11 mouse cellular contexts compared by ENCODE assay signal in the genomic region with DNA sequence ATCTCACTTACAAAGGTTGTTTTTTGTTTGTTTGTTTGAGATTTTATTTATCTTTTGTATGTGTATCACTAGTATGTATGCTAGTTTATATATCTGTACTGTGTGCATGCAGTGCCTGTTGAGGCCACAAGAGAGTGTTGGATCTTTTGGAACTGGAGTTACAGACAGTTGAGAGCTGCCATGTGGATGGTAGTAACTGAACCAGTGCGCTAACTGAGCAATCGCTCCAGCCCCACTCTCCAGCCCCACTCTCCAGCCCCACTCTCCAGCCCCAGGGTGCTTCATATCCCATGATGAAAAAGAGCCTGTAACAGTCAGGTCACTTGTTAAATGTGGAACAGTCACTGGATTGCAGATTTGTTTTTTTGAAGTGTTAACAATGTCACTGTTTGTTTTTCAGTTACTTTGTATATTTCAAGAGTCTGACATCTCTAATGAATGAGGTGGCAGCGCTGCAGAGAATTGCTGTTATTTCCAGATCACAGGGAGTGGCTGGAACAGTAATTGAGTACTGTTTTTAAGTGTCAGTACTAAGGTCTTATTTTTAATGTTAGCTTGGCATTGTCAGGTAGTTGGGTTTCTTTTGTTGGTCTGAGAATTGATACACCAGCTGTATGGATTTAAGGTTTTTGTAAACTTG. TPM values are rescaled to one million over a fixed set of nuclear protein-coding genes. Genes with fewer than 3 reads are reported as not detected.
DNase-seq lines count a peak whose midpoint lies in the region; ATAC-seq lines count a peak whose summit lies in the region.
"Had no signal": no experiment of that assay in that cellular context is flagged by ENCODE, and none has a peak within 500 bp of the region (broad histone marks: within the 10 kb centered on the region; RNA-seq: fewer than 3 reads in every experiment).

No protein-coding gene starts in this region.

- no peaks in the 10 kb centered on the region for H3K9me3 ChIP-seq in forebrain, embryonic 15.5 days
- H3K9me3 ChIP-seq in forebrain, embryonic 11.5 days (ENCODE audit: control insufficient read depth, low read length) = no peaks in the 10 kb centered on the region
- no peaks in the 10 kb centered on the region for H3K9me3 ChIP-seq in midbrain, embryonic 13.5 days
- no peaks in the 10 kb centered on the region for H3K9me3 ChIP-seq in midbrain, embryonic 15.5 days
- no peaks in the 10 kb centered on the region for H3K9me3 ChIP-seq in liver, embryonic 13.5 days (replicated peaks)
- H3K9me3 ChIP-seq in neural tube, embryonic 14.5 days (ENCODE audit: control insufficient read depth, low read length) = no peaks in the 10 kb centered on the region

- ATAC-seq in forebrain, embryonic 15.5 days (replicated peaks) = peak; percentile 15; the same call in 1 of the 2 replicates
- ATAC-seq in forebrain, embryonic 11.5 days (replicated peaks; ENCODE audit: low FRiP score) = no peak
- ATAC-seq in midbrain, embryonic 13.5 days = no peak
- ATAC-seq in midbrain, embryonic 15.5 days (replicated peaks) = no peak
- ATAC-seq in liver, embryonic 13.5 days (ENCODE audit: low read depth) = no peak
- ATAC-seq in neural tube, embryonic 14.5 days (ENCODE audit: low read depth) = no peak

- no peak overlapping the region for H3K4me3 ChIP-seq in forebrain, embryonic 15.5 days
- no peak overlapping the region for H3K4me3 ChIP-seq in forebrain, embryonic 11.5 days (ENCODE audit: low read depth, low read length)
- no peak overlapping the region for H3K4me3 ChIP-seq in midbrain, embryonic 13.5 days (replicated peaks)
- no peak overlapping the region for H3K4me3 ChIP-seq in midbrain, embryonic 15.5 days
- H3K4me3 ChIP-seq in liver, embryonic 13.5 days (replicated peaks) = no peak overlapping the region
- H3K4me3 ChIP-seq in neural tube, embryonic 14.5 days (ENCODE audit: low read depth, low read length) = no peak overlapping the region

- WGBS in forebrain, embryonic 15.5 days = 42% methylated on average over 3 of the region's 3 CpGs
- 89% methylated on average over 3 of the region's 3 CpGs for WGBS in forebrain, embryonic 11.5 days
- WGBS in midbrain, embryonic 13.5 days = 81% methylated on average over 3 of the region's 3 CpGs
- 63% methylated on average over 3 of the region's 3 CpGs for WGBS in midbrain, embryonic 15.5 days
- WGBS in liver, embryonic 13.5 days (ENCODE audit: insufficient replicate concordance) = 81% methylated on average over 3 of the region's 3 CpGs
- 63% methylated on average over 3 of the region's 3 CpGs for WGBS in neural tube, embryonic 14.5 days

- no peaks in the 10 kb centered on the region for H3K27me3 ChIP-seq in forebrain, embryonic 15.5 days
- no peaks in the 10 kb centered on the region for H3K27me3 ChIP-seq in forebrain, embryonic 11.5 days (ENCODE audit: control insufficient read depth, insufficient read depth, low read length)
- no peaks in the 10 kb centered on the region for H3K27me3 ChIP-seq in midbrain, embryonic 13.5 days
- H3K27me3 ChIP-seq in midbrain, embryonic 15.5 days (replicated peaks) = no peaks in the 10 kb centered on the region
- H3K27me3 ChIP-seq in liver, embryonic 13.5 days = no peaks in the 10 kb centered on the region
- H3K27me3 ChIP-seq in neural tube, embryonic 14.5 days (ENCODE audit: control insufficient read depth, insufficient read depth, low read length) = no peaks in the 10 kb centered on the region

- H3K9ac ChIP-seq in forebrain, embryonic 15.5 days (replicated peaks) = no peak overlapping the region
- H3K9ac ChIP-seq in forebrain, embryonic 11.5 days (ENCODE audit: low read length) = no peak overlapping the region
- no peak overlapping the region for H3K9ac ChIP-seq in midbrain, embryonic 13.5 days (replicated peaks)
- no peak overlapping the region for H3K9ac ChIP-seq in midbrain, embryonic 15.5 days
- no peak overlapping the region for H3K9ac ChIP-seq in liver, embryonic 13.5 days
- H3K9ac ChIP-seq in neural tube, embryonic 14.5 days (replicated peaks; ENCODE audit: low read depth, low read length) = no peak overlapping the region

- H3K27ac ChIP-seq in forebrain, embryonic 15.5 days (replicated peaks) = no peak overlapping the region
- H3K27ac ChIP-seq in forebrain, embryonic 11.5 days (ENCODE audit: low read depth, low read length) = no peak overlapping the region
- H3K27ac ChIP-seq in midbrain, embryonic 13.5 days = no peak overlapping the region
- H3K27ac ChIP-seq in midbrain, embryonic 15.5 days = no peak overlapping the region
- H3K27ac ChIP-seq in liver, embryonic 13.5 days = peak overlapping the region; percentile 9; the same call in 1 of the 2 replicates
- no peak overlapping the region for H3K27ac ChIP-seq in neural tube, embryonic 14.5 days (ENCODE audit: low read depth, low read length)
- H3K27ac ChIP-seq: macrophage had no signal

- no peak for DNase-seq in forebrain, embryonic 11.5 days (ENCODE audit: low spot score)
- no peak for DNase-seq in liver, embryonic 13.5 days
- no peak for DNase-seq in right cerebral cortex, adult 2 months (ENCODE audit: low spot score in 2 of 2)
- DNase-seq in urinary bladder, postnatal 10 days (ENCODE audit: low spot score) = no peak
- DNase-seq: adrenal gland, postnatal 36 days; kidney, postnatal 4 days had no signal

- H3K4me2 ChIP-seq in forebrain, embryonic 15.5 days (replicated peaks) = no peak overlapping the region
- H3K4me2 ChIP-seq in forebrain, embryonic 11.5 days (ENCODE audit: low read depth, low read length, severe bottlenecking) = no peak overlapping the region
- H3K4me2 ChIP-seq in midbrain, embryonic 13.5 days (replicated peaks) = peak overlapping the region; percentile 54; the same call in 1 of the 2 replicates
- H3K4me2 ChIP-seq in midbrain, embryonic 15.5 days = no peak overlapping the region
- H3K4me2 ChIP-seq in liver, embryonic 13.5 days = peak overlapping the region; percentile 21; the same call in 1 of the 2 replicates
- peak overlapping the region; percentile 24; the same call in 1 of the 2 replicates for H3K4me2 ChIP-seq in neural tube, embryonic 14.5 days (ENCODE audit: low read depth, low read length)

- H3K36me3 ChIP-seq in forebrain, embryonic 15.5 days = no peaks in the 10 kb centered on the region
- H3K36me3 ChIP-seq in forebrain, embryonic 11.5 days (ENCODE audit: control insufficient read depth, insufficient read depth, low read length) = no peaks in the 10 kb centered on the region; the same call in 1 of the 2 replicates
- H3K36me3 ChIP-seq in midbrain, embryonic 13.5 days = peaks cover 3% of the 10 kb centered on the region; the same call in 1 of the 2 replicates
- H3K36me3 ChIP-seq in midbrain, embryonic 15.5 days (replicated peaks) = no peaks in the 10 kb centered on the region
- H3K36me3 ChIP-seq in liver, embryonic 13.5 days = peaks cover 11% of the 10 kb centered on the region
- H3K36me3 ChIP-seq in neural tube, embryonic 14.5 days (ENCODE audit: control insufficient read depth, insufficient read depth, low read length) = no peaks in the 10 kb centered on the region

- peaks cover 44% of the 10 kb centered on the region for H3K4me1 ChIP-seq in forebrain, embryonic 15.5 days
- peaks cover 2% of the 10 kb centered on the region; the same call in 1 of the 2 replicates for H3K4me1 ChIP-seq in forebrain, embryonic 11.5 days (replicated peaks; ENCODE audit: control insufficient read depth, insufficient read depth, low read length)
- peaks cover 37% of the 10 kb centered on the region for H3K4me1 ChIP-seq in midbrain, embryonic 13.5 days (replicated peaks)
- peaks cover 35% of the 10 kb centered on the region for H3K4me1 ChIP-seq in midbrain, embryonic 15.5 days
- H3K4me1 ChIP-seq in liver, embryonic 13.5 days (replicated peaks) = peaks cover 55% of the 10 kb centered on the region
- peaks cover 29% of the 10 kb centered on the region for H3K4me1 ChIP-seq in neural tube, embryonic 14.5 days (ENCODE audit: control insufficient read depth, insufficient read depth, low read length)

RNA-seq across cellular contexts. Expression of gene Msl2, which starts 6.3 kb away (rescaled TPM):
- polyA plus RNA-seq in forebrain, embryonic 15.5 days (2015; fragmentation: Nextera tagmentation; extraction: Ambion mirVana) = 6.0 and 6.7 TPM in 2 replicates
- polyA plus RNA-seq in forebrain, embryonic 11.5 days (2014; fragmentation: Nextera tagmentation; extraction: Ambion mirVana) = 5.6 and 6.2 TPM in 2 replicates
- 5.5 and 7.2 TPM in 2 replicates for polyA plus RNA-seq in midbrain, embryonic 13.5 days (2015; fragmentation: Nextera tagmentation; extraction: Ambion mirVana)
- 4.5 and 4.8 TPM in 2 replicates for polyA plus RNA-seq in midbrain, embryonic 15.5 days (2015; fragmentation: Nextera tagmentation; extraction: Ambion mirVana)
- polyA plus RNA-seq in liver, embryonic 13.5 days (2015; fragmentation: Nextera tagmentation; extraction: Ambion mirVana) = 2.6 and 2.9 TPM in 2 replicates
- 7.4 and 7.8 TPM in 2 replicates for polyA plus RNA-seq in neural tube, embryonic 14.5 days (2014; fragmentation: Nextera tagmentation; extraction: Ambion mirVana)

RNA-seq across cellular contexts. Expression of gene Pccb, which starts 45.5 kb away (rescaled TPM):
- 21.7 and 22.7 TPM in 2 replicates for polyA plus RNA-seq in forebrain, embryonic 15.5 days (2015; fragmentation: Nextera tagmentation; extraction: Ambion mirVana)
- polyA plus RNA-seq in forebrain, embryonic 11.5 days (2014; fragmentation: Nextera tagmentation; extraction: Ambion mirVana) = 14.4 and 16.3 TPM in 2 replicates
- 23.0 TPM in 2 replicates for polyA plus RNA-seq in midbrain, embryonic 13.5 days (2015; fragmentation: Nextera tagmentation; extraction: Ambion mirVana)
- 27.5 and 27.6 TPM in 2 replicates for polyA plus RNA-seq in midbrain, embryonic 15.5 days (2015; fragmentation: Nextera tagmentation; extraction: Ambion mirVana)
- polyA plus RNA-seq in liver, embryonic 13.5 days (2015; fragmentation: Nextera tagmentation; extraction: Ambion mirVana) = 7.6 and 8.4 TPM in 2 replicates
- 25.4 and 26.4 TPM in 2 replicates for polyA plus RNA-seq in neural tube, embryonic 14.5 days (2014; fragmentation: Nextera tagmentation; extraction: Ambion mirVana)

Comparison
In these comparisons a context has a peak if more than half of its experiments do, and no peak if none do; other contexts are left out.
1. H3K4me2 ChIP-seq: peak in midbrain, embryonic 13.5 days (single experiment), liver, embryonic 13.5 days (single experiment) and neural tube, embryonic 14.5 days (single experiment); none in forebrain, embryonic 15.5 days (single experiment), forebrain, embryonic 11.5 days (single experiment) and midbrain, embryonic 15.5 days (single experiment).